In the genomic region with DNA sequence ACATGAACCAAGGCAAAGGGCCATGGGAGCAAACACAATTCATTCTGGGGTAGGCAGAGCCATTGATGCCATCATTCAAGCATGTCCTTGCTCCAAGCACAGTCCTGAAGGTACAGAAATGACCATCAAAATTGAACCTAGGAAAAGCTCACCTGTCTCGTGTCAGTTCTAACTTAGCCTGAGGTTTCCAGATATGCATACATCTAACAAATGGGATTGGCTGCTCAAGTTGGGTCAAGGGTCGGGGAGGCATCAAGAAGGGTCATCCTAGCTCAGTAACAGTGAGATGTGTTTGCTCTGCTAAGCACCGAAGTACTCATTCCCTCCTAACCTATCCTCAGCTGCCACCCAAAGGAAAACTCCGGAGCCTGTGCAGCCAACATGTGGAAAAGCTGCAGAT, we compare ENCODE assay signal across 25 mouse cellular contexts. TPM values are rescaled to one million over a fixed set of nuclear protein-coding genes. Genes with fewer than 3 reads are reported as not detected.
DNase-seq lines count a peak whose midpoint lies in the region; ATAC-seq and TF ChIP-seq lines count a peak whose summit lies in the region.
"Had no signal": no experiment of that assay in that cellular context is flagged by ENCODE, and none has a peak within 500 bp of the region (broad histone marks: within the 10 kb centered on the region; RNA-seq: fewer than 3 reads in every experiment).

No protein-coding gene starts in this region.

- no peak for TF ChIP-seq CTCF in forebrain, postnatal 0 days (IDR thresholded peaks at IDR 0.05; ENCODE audit: low read depth)

- no peak overlapping the region for H3K4me3 ChIP-seq in forebrain, embryonic 11.5 days (ENCODE audit: low read depth, low read length)
- H3K4me3 ChIP-seq in forebrain, postnatal 0 days (ENCODE audit: low read depth, low read length) = no peak overlapping the region
- no peak overlapping the region for H3K4me3 ChIP-seq in heart, embryonic 10.5 days

- no peaks in the 10 kb centered on the region for H3K9me3 ChIP-seq in forebrain, embryonic 11.5 days (ENCODE audit: control insufficient read depth, low read length)
- H3K9me3 ChIP-seq in forebrain, postnatal 0 days (ENCODE audit: low read length) = no peaks in the 10 kb centered on the region
- H3K9me3 ChIP-seq in heart, embryonic 10.5 days = no peaks in the 10 kb centered on the region
- H3K9me3 ChIP-seq: G1E had no signal

- H3K27ac ChIP-seq in forebrain, embryonic 11.5 days (ENCODE audit: low read depth, low read length) = no peak overlapping the region
- no peak overlapping the region for H3K27ac ChIP-seq in forebrain, postnatal 0 days (ENCODE audit: low read depth, low read length)
- no peak overlapping the region for H3K27ac ChIP-seq in heart, embryonic 10.5 days

- no peak overlapping the region for H3K4me2 ChIP-seq in forebrain, embryonic 11.5 days (ENCODE audit: low read depth, low read length, severe bottlenecking)
- H3K4me2 ChIP-seq in forebrain, postnatal 0 days (ENCODE audit: low read depth) = no peak overlapping the region

- ATAC-seq in forebrain, embryonic 11.5 days (replicated peaks; ENCODE audit: low FRiP score) = no peak
- no peak for ATAC-seq in forebrain, postnatal 0 days
- ATAC-seq: activated CD4-positive, CD25-positive, alpha-beta regulatory T cell, adult 4 months; CD4-positive, CD25-positive, alpha-beta regulatory T cell, adult 4 months; Patski had no signal

- peaks cover 7% of the 10 kb centered on the region; the same call in 1 of the 2 replicates for H3K4me1 ChIP-seq in forebrain, embryonic 11.5 days (replicated peaks; ENCODE audit: control insufficient read depth, insufficient read depth, low read length)
- H3K4me1 ChIP-seq in forebrain, postnatal 0 days (ENCODE audit: insufficient read depth) = 0 out of 2 replicates have a peak, but pooled peaks cover 5% of the 10 kb centered on the region
- H3K4me1 ChIP-seq in heart, embryonic 10.5 days = peaks cover 4% of the 10 kb centered on the region

- no peaks in the 10 kb centered on the region for H3K36me3 ChIP-seq in forebrain, embryonic 11.5 days (ENCODE audit: control insufficient read depth, insufficient read depth, low read length)
- H3K36me3 ChIP-seq in forebrain, postnatal 0 days (ENCODE audit: insufficient read depth) = no peaks in the 10 kb centered on the region
- no peaks in the 10 kb centered on the region for H3K36me3 ChIP-seq in heart, embryonic 10.5 days
- H3K36me3 ChIP-seq: G1E had no signal

- no peak overlapping the region for H3K9ac ChIP-seq in forebrain, embryonic 11.5 days (ENCODE audit: low read length)
- H3K9ac ChIP-seq in forebrain, postnatal 0 days = no peak overlapping the region

- 82% methylated on average over 4 of the region's 4 CpGs for WGBS in forebrain, embryonic 11.5 days
- 83% methylated on average over 4 of the region's 4 CpGs for WGBS in forebrain, postnatal 0 days
- 77% methylated on average over 4 of the region's 4 CpGs for WGBS in heart, embryonic 10.5 days

- peak; percentile 32 for DNase-seq in forebrain, embryonic 11.5 days (ENCODE audit: low spot score)
- no peak for DNase-seq in forebrain, postnatal 0 days
- peak; percentile 70 for DNase-seq in heart, adult 11 months
- DNase-seq in heart, postnatal 4 days = no peak
- peak; percentile 58 for DNase-seq in heart, embryonic 10.5 days (ENCODE audit: low spot score)
- no peak for DNase-seq in heart, adult 9 months (ENCODE audit: low spot score in 2 of 2)
- DNase-seq in thymus, postnatal 25 days = peak; percentile 1
- DNase-seq in thymus, postnatal 0 days (ENCODE audit: low spot score) = no peak
- DNase-seq: adrenal gland, adult 2 months; adrenal gland, adult 8-10 months; adrenal gland, postnatal 10 days; adrenal gland, postnatal 14 days; adrenal gland, postnatal 25 days; adrenal gland, postnatal 36 days; B cell, adult 2 months; cerebellum, adult 11 months; cerebellum, adult 11-12 months had no signal

- no peaks in the 10 kb centered on the region for H3K27me3 ChIP-seq in forebrain, embryonic 11.5 days (ENCODE audit: control insufficient read depth, insufficient read depth, low read length)
- no peaks in the 10 kb centered on the region for H3K27me3 ChIP-seq in forebrain, postnatal 0 days (ENCODE audit: insufficient read depth, low read length)
- peaks cover 56% of the 10 kb centered on the region for H3K27me3 ChIP-seq in heart, embryonic 10.5 days (ENCODE audit: insufficient read depth, poor library complexity, severe bottlenecking)

RNA-seq across cellular contexts. Expression of a gene that starts 1.5 kb away (rescaled TPM):
- polyA plus RNA-seq in forebrain, embryonic 11.5 days (2014; fragmentation: Nextera tagmentation; extraction: Ambion mirVana) = 0.23 and 0.35 TPM in 2 replicates
- 1.0 TPM in 2 replicates for total RNA-seq in forebrain, postnatal 0 days (2014; rRNA removed)
- polyA plus RNA-seq in forebrain, postnatal 0 days (2015; fragmentation: Nextera tagmentation; extraction: Ambion mirVana) = 0.43 and 1.2 TPM in 2 replicates
- under 1 TPM in 1 of 2 experiments, not detected in 1; 0.11 TPM for total RNA-seq in heart, postnatal 4 days (2021)
- polyA plus RNA-seq in heart, embryonic 10.5 days (2016; fragmentation: Nextera tagmentation; extraction: Ambion mirVana) = not detected in 2 replicates
- polyA plus RNA-seq in thymus, postnatal 0 days (2015; fragmentation: Nextera tagmentation; extraction: Ambion mirVana) = 8.2 and 14.0 TPM in 2 replicates
- total RNA-seq: CH12.LX, ES-E14, MEL had no signal
- polyA plus RNA-seq: G1E had no signal

RNA-seq across cellular contexts. Expression of a gene that starts 16.2 kb away (rescaled TPM):
- 55.0 and 57.5 TPM in 2 replicates for polyA plus RNA-seq in forebrain, embryonic 11.5 days (2014; fragmentation: Nextera tagmentation; extraction: Ambion mirVana)
- total RNA-seq in forebrain, postnatal 0 days (2014; rRNA removed) = 9.8 and 13.6 TPM in 2 replicates
- 43.8 and 49.2 TPM in 2 replicates for polyA plus RNA-seq in forebrain, postnatal 0 days (2015; fragmentation: Nextera tagmentation; extraction: Ambion mirVana)
- total RNA-seq in heart, postnatal 4 days (2021) = 1 to 10 TPM; 5.8 to 7.2 TPM
- polyA plus RNA-seq in heart, embryonic 10.5 days (2016; fragmentation: Nextera tagmentation; extraction: Ambion mirVana) = 9.3 and 11.1 TPM in 2 replicates
- polyA plus RNA-seq in thymus, postnatal 0 days (2015; fragmentation: Nextera tagmentation; extraction: Ambion mirVana) = 34.3 and 39.1 TPM in 2 replicates
- total RNA-seq: CH12.LX, MEL had no signal
- polyA plus RNA-seq: G1E had no signal

RNA-seq across cellular contexts. Expression of a gene that starts 24.3 kb away (rescaled TPM):
- polyA plus RNA-seq in forebrain, embryonic 11.5 days (2014; fragmentation: Nextera tagmentation; extraction: Ambion mirVana) = 0.60 and 1.3 TPM in 2 replicates
- 0.29 and 0.46 TPM in 2 replicates for total RNA-seq in forebrain, postnatal 0 days (2014; rRNA removed)
- polyA plus RNA-seq in forebrain, postnatal 0 days (2015; fragmentation: Nextera tagmentation; extraction: Ambion mirVana) = 0.25 and 0.27 TPM in 2 replicates
- 10 to 100 TPM; 17.7 to 18.1 TPM for total RNA-seq in heart, postnatal 4 days (2021)
- polyA plus RNA-seq in heart, embryonic 10.5 days (2016; fragmentation: Nextera tagmentation; extraction: Ambion mirVana) = 0.26 and 0.36 TPM in 2 replicates
- polyA plus RNA-seq in thymus, postnatal 0 days (2015; fragmentation: Nextera tagmentation; extraction: Ambion mirVana) = 170 and 185 TPM in 2 replicates
- total RNA-seq: ES-E14, G1E, MEL had no signal
- polyA plus RNA-seq: G1E had no signal

RNA-seq across cellular contexts. Expression of a gene that starts 34.6 kb away (rescaled TPM):
- polyA plus RNA-seq in forebrain, embryonic 11.5 days (2014; fragmentation: Nextera tagmentation; extraction: Ambion mirVana) = 0.94 and 2.1 TPM in 2 replicates
- total RNA-seq in forebrain, postnatal 0 days (2014; rRNA removed) = 0.62 and 3.0 TPM in 2 replicates
- 1.7 TPM in 2 replicates for polyA plus RNA-seq in forebrain, postnatal 0 days (2015; fragmentation: Nextera tagmentation; extraction: Ambion mirVana)
- not detected for total RNA-seq in heart, postnatal 4 days (2021)
- polyA plus RNA-seq in heart, embryonic 10.5 days (2016; fragmentation: Nextera tagmentation; extraction: Ambion mirVana) = 0.15 and 0.29 TPM in 2 replicates
- 1.8 and 3.6 TPM in 2 replicates for polyA plus RNA-seq in thymus, postnatal 0 days (2015; fragmentation: Nextera tagmentation; extraction: Ambion mirVana)
- total RNA-seq: CH12.LX, ES-E14, MEL had no signal
- polyA plus RNA-seq: activated CD4-positive, CD25-positive, alpha-beta regulatory T cell, adult 4 months; C2C12; CD4-positive, CD25-positive, alpha-beta regulatory T cell, adult 4 months; G1E; Patski had no signal

RNA-seq across cellular contexts. Expression of a gene that starts 46.3 kb away (rescaled TPM):
- polyA plus RNA-seq in forebrain, embryonic 11.5 days (2014; fragmentation: Nextera tagmentation; extraction: Ambion mirVana) = 65.3 and 67.0 TPM in 2 replicates
- total RNA-seq in forebrain, postnatal 0 days (2014; rRNA removed) = 66.4 and 71.6 TPM in 2 replicates
- polyA plus RNA-seq in forebrain, postnatal 0 days (2015; fragmentation: Nextera tagmentation; extraction: Ambion mirVana) = 51.9 and 56.7 TPM in 2 replicates
- 10 to 100 TPM; 60.8 to 62.6 TPM for total RNA-seq in heart, postnatal 4 days (2021)
- polyA plus RNA-seq in heart, embryonic 10.5 days (2016; fragmentation: Nextera tagmentation; extraction: Ambion mirVana) = 64.6 and 67.1 TPM in 2 replicates
- polyA plus RNA-seq in thymus, postnatal 0 days (2015; fragmentation: Nextera tagmentation; extraction: Ambion mirVana) = 63.5 and 73.6 TPM in 2 replicates

Comparison
In these comparisons a context has a peak if more than half of its experiments do, and no peak if none do; other contexts are left out.
1. DNase-seq: peak in forebrain, embryonic 11.5 days (single experiment), heart, adult 11 months (single experiment), heart, embryonic 10.5 days (single experiment) and thymus, postnatal 25 days (single experiment); none in forebrain, postnatal 0 days (single experiment), heart, postnatal 4 days (single experiment), heart, adult 9 months (0 of 2) and thymus, postnatal 0 days (single experiment).
2. RNA of a gene that starts 24.3 kb away (polyA plus RNA-seq): 170 to 185 TPM in thymus, postnatal 0 days; 0.60 to 1.3 TPM in forebrain, embryonic 11.5 days, 0.25 to 0.27 TPM in forebrain, postnatal 0 days and 0.26 to 0.36 TPM in heart, embryonic 10.5 days; every median in the first group is over 10 times any median in the second.